Mouse (Mus musculus): Measurements from ENCODE around the gene Sipa1l2.
"Not testable (repeated sequence)": the region's sequence is repeated elsewhere in the genome, so short reads cannot be mapped to it uniquely, and the experiment has no call there.

Sipa1l2 gene

DNA sequence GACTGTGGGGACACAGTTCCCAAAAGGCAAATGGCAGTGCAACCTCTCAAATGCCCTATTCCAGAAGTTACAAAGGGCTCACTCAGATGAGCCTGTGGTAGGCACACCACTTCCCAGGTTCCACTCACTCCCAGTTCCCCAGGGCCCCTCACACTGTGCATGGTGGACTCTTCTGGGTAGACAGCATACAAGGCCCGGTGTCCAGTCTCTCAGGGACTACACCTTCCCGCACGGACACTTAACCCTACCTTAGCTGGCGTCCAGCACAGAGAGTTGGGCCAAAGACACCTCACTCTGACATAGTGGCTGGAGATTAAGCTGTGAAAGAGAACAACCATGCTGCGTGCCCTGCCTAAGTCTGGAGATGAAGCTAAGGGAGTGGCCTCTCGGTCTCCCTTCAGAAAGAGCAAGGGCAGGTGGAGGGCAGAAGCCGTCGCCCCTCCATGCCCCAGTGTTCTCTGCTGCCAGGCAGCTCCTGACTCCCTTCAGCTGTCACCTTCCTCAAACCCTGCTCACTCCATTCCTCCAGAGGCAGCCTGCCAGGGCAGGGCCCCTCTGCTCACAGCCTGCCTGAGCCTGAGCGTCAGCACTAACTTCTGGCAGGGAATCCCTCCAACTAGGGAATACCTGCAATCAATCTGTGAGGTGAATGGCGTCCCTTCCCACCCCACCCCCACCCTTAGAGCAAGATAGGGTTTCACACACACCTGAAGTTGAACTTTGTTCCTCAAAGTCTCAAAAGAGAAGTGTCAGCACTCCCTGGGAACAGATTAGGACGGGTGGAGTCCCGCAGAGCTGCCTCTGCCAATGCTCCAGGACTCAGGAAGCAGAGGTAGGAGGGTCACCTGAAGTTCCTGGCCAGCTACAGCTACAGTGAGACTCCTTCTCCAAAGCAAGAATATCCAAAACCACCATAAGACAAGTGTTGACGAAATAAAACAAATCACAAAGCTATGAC is 30.3 kb downstream of the Sipa1l2 start:
- no peak for DNase-seq (ENCODE audit: low spot score in 2 of 2)

DNA sequence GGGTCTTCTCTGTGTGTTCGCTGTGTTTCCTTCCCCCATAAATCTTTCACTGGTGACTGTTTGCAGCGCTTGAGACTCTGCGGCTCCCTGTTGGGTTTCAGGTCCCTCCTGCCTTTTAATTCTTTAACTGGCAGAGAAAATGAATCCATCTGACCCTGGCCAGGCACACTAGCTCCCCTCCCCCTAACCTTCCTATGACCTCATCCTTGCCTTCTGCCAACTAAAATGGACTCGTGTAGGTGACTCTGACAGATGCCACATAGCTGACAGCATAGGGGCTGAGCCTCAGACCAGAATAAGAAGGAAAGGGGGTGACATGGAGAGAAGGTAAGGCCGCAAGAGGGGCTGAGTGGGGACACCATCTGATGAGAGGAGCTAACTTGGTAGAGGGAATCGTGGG is 31.3 kb downstream of the Sipa1l2 start:
- DNase-seq (ENCODE audit: low spot score in 2 of 2), result no peak

DNA sequence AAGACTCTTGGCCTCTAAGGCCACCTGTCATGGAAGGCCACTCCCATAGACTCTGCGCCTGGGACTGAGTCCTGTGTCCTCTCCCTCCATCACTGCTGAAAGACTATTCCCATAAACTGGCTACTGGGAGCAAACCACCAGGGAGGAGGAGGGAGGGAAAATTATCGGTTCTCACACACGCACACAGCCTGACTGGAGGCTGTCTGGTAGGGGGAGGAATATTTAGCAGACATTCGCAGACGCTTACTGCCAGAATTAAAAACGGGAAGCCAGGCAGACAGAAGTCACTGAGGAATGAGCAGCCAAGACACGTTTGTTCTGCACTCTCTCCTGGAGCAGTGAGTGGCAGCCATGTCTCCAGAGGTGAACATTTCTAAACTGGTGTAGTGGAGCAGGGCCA is 35.9 kb downstream of the Sipa1l2 start:
- DNase-seq (ENCODE audit: low spot score in 2 of 2), result no peak

DNA sequence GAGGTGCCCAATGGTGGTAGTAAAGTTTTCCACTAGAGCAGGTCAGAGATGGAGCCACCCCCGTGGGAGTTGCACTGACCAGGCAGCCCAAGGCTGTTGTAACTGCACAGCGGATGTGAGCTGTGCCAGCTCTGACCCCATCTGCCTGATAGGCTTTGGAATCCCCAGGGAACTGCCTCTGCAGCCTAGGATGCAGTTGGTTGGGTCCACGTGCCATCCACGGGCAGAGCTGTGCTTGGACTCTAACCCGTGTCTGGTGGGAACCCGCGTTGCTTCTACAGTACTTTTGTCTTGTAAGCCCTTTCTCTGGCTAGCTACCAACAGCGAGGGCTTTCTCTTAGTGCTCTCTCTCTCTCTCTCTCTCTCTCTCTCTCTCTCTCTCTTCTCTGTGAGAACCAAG is 36.7 kb downstream of the Sipa1l2 start:
- peak in 1 of 2 experiments; percentile 9 for DNase-seq (ENCODE audit: low spot score in 2 of 2)

DNA sequence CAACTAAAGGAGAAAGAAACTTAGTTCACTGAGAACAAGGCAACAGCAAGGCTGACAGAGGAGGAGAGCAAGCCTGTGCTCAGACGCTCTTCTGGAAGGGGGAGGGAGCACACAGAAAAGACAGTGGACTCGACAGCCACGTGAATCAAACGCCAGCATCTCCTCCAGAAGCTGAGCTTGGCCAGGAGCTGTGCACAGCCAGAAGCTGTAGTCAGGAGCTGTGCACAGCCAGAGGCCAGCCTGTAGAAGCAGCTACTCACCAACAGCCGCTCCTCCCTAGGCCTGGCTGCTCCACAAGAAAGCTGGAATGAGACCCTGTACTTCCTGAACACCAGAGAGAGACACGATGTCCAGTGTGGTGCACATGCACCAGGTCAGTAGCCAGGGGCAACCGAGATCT is 37.4 kb downstream of the Sipa1l2 start:
- no peak for DNase-seq (ENCODE audit: low spot score in 2 of 2)

DNA sequence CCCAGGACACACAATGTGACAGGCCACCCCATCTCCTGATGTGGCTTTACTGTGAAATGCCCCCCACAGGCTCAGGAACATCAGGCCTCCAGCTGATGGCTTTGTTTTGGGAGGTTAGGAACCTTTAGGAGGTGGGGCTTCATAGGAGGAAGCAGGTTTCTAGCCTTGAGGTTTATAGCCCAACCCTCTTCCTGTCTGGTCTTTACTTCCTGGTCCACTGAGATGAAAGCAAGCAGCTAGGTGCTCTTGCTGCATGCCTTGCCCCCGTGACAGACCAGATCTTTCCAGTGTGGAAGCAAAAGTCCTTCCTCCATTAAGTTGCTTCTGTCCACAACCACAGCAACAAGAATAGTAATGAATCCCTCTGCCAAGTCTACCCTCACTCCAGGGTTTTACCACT is 38.0 kb downstream of the Sipa1l2 start:
- no peak for DNase-seq (ENCODE audit: low spot score in 2 of 2)

DNA sequence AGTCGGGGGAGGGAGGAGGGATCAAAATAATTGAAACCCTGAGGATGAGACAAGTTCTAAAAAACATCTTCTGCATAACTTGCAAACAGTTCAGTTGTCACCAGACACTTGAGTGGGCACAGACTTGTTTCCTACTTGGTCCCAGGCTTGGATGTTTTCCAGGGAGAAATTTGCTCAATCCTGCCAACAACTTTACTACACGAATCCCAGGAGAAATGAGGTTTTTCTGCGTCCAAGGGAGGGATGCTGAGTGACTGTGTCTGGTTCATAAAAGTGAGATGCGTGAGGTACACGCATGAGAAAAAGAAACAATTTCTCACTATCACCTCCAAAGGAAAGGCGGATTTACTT is 38.5 kb downstream of the Sipa1l2 start:
- DNase-seq (ENCODE audit: low spot score in 2 of 2), result no peak

DNA sequence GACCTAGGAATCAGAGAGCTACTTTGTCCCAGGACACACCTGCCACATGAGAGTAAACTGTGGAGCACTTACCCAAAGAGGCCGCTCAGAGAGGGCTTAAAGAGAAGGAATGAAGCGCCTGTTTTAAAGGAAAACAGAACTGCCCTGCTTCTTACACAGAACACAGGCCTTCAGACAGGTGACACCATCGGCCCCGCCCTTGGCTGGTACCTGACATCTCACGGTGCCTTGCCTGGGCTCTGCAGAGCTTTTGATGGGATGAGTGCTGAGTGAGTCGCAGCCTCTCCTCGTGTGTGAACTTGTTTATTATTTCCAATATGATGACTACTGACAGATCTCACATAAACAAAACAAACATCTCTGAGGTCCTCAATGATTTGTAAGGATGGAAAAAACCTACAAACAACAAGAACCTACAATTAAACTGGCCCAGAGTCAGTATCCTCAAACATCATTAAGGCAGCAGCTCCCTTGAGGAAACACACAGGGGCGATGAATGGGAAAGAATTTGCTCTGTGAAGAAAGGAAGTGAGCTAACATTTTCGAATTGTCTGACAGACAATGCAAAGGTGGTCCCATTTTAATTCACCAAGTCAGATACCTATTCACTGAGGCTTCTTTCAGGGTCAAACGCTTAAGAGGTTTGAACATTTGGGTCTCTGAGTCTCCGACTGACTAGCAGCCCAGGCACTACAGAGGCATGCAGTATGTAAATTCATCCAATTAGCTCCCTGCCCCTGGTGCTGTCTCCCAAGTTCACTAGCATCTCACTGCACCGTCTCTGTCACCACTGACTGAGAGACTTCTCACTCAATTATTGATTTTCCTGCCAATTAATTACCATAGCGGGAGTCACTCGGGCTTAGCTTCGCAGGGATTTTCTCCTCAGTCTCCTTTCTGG is 39.2 kb downstream of the Sipa1l2 start:
- no peak for DNase-seq (ENCODE audit: low spot score in 2 of 2)

DNA sequence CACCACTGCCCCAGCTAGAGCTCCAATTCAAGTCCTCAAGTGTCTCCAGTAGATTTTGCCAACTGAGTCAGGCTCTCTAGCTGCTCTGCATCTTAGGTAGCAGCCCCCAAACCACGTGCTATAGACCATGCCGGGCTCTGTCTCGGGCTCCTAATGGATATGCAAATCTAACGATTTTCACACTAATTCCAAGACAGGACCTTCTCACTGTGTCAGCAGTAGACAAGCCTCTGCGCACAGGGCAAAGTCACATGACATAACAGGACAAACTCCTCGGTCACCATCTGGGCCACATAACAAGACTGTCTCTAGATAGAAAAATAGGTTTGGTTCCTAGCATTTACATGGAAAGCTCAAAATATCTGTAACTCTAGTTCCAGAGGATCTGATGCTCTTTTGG is 40.6 kb downstream of the Sipa1l2 start:
- DNase-seq (ENCODE audit: low spot score in 2 of 2), result no peak

DNA sequence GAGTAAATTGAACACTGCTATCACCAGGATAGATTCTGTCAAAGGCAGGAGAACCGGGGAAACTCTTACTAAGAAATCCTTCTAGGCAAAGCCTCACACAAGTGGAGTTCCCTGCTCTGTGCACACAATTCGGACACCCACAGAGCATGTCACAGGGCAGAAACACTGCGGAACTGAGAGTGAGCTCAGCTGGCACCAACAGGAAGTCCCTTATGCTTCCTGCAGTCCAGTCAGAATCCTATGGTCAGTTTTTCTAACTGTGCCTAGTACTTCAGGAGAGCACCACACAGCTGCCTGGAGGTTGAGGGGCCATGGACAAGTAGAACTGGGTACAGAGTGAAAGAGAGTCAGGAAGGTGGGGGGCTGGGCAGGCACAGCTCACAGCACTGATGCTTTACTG is 41.7 kb downstream of the Sipa1l2 start:
- no peak for DNase-seq (ENCODE audit: low spot score in 2 of 2)

DNA sequence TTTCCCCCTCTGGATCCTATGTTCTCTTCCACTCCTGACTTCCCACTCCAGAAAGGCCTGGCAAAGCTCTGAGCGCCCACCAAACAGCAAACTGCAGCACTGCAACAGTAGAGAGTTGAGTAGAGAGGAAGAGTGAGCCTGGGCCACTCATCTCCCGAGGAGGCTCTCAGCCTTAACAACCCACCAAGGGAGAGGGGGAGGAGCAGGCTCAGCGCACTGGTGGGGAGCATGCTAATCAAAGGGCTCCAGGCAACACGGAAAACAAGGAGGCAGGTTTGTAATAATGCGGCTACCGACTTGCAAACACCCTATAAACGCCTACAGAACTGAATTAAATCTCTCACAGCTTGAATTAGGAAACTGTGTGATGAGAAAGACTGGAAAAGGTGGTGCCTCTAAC is 42.6 kb downstream of the Sipa1l2 start:
- no peak for DNase-seq (ENCODE audit: low spot score in 2 of 2)

DNA sequence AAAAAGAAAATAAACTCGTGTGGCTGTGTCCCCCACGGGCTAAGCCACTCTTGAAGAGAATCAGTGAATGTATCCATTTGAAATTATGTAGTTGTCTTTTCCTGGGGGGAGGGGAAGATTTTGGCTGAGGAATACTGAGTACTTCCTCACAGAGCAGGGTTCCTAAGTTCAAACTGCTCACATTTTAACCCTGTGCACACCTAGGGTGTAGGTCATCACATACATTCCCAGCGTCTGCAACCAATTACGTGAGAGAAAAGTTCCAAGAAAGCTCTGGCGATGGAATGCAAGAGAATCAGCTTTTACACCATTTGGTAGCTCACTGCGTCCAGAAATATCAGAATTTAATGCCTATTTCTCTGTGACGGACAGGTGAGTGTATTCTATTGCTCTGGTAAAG is 43.0 kb downstream of the Sipa1l2 start:
- no peak for DNase-seq (ENCODE audit: low spot score in 2 of 2)

DNA sequence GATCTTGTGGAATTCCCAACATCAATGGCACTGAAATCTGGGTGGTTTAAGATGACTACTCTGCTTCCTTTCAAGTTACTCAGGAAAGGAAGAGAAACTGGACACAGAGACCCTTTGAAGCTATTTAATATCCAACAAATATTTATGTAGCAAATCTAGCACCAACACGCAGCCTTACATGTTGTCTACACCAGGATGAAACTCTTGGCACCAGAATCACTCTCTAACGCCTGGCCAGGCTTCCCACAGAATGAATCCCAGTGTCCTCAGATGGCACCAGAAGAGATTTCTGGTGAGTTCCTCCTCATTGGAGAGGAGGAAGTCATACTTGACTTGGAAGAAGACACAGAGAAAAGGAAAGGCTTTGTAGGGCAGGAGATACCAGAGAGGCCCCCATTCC is 45.1 kb downstream of the Sipa1l2 start:
- no peak for DNase-seq (ENCODE audit: low spot score in 2 of 2)

DNA sequence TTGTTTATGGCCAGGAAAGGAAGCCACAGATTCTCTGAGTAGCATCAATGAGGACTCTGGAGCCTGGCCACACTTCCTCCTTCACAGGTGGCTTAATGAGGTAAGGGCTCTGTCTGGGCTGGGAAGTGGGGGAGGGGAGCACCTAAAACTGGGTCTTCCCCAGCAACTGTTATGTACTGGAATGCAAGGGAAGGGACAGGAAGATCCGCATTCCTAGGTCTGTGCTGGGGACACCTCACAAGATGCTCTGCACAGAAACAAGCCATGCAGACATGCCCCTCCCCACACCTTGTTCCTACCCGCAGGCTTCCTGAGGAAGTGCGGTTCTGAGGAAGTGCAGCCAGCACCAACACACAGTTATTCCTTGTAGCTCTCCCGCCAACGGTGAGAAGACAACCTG is 46.4 kb downstream of the Sipa1l2 start:
- no peak for DNase-seq (ENCODE audit: low spot score in 2 of 2)

DNA sequence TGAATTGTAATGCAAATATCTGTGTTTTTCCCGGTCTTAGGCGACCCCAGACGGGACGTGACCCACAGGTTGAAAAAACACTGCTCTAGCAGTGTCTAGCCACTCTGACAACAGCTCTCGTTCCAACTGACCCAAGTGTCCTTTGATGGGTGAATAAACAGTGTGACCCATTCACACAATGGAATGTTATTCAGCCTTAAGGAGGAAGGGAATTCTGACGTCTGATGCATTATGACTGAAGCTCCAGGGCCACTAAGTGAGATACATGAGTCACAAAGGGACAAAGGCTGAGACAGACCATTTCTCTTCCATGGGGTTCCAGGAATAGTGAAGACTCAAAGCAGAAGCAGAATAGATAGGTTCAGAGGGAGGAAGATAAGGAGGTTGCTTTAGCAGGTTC is 47.5 kb downstream of the Sipa1l2 start:
- DNase-seq (ENCODE audit: low spot score in 2 of 2), result no peak

DNA sequence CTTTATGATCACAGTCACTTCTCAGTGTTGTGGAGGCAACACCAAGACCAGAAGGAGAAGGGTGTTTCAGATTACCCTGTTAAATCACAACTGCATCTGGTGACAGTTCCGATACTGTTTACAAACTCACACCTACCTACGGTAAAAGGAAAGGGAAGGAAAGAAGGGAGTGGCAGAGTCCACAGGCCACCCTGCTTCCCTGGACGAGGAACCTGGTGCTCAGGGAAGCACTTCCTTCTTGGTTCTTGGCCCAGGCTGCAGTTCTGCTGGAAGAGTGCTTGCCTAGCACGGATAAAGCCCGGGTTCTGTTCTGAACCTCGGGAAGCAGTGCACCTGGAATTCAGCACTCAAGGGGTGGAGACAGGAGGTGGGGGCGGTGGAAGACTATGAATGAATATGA is 48.5 kb downstream of the Sipa1l2 start:
- no peak for DNase-seq (ENCODE audit: low spot score in 2 of 2)

DNA sequence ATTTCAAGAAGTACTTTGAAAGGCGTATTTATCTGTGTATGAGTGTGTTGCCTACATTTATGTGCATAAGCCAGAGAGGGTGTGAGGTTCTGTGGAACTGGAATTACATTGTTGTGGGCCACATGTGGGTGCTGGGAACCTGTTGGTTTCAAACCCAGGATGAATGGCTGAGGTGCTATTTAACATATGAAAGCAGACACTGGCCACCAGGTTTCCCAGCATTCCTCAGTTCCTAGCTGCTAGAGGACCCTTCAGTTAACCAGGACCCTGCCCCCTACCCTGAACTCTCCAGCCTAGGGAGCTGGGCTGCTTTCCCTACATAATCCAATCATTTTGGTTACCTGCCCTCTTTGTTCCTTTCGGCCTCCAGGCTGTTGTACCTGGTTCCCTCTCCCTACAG is 49.3 kb downstream of the Sipa1l2 start:
- not testable (repeated sequence) for DNase-seq (ENCODE audit: low spot score in 2 of 2)

DNA sequence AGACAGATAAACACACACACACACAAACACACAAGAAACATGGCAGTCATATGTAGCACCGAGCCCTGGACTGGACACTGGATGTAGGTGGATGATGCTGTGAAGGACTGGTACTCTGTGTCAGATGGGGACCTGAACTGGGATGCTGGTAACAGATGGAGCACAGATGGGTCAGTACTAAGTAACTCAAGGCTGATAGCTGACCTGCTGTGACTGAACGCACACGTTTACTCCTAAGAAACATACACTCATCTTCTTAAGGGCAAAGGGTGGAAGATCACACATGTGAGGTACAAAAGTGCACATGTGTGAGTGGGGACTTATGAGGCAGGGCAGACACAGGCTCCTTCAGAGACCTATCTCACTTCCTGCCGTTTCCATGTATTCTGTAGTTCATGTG is 50.7 kb downstream of the Sipa1l2 start:
- no peak for DNase-seq (ENCODE audit: low spot score in 2 of 2)

DNA sequence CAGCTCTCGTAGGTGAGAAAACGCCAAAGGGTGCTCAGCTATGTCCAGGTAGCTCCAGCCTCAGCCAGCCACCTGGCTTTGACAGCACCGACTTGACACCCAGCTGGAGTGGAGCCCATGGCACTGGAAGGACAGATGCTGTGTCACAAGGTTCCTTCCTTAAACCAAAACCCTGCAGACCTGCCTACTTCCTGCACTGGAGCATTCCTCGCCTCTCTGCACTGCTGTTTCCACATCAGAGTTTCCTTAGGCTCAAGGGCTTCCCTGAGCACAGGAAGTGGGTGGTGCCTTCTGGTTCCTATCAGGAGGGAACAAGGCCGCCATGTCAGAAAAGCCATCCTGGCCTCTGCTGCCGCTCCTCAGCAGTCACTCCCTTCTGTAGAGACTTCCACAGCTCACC is 51.3 kb downstream of the Sipa1l2 start:
- DNase-seq (ENCODE audit: low spot score in 2 of 2), result no peak

DNA sequence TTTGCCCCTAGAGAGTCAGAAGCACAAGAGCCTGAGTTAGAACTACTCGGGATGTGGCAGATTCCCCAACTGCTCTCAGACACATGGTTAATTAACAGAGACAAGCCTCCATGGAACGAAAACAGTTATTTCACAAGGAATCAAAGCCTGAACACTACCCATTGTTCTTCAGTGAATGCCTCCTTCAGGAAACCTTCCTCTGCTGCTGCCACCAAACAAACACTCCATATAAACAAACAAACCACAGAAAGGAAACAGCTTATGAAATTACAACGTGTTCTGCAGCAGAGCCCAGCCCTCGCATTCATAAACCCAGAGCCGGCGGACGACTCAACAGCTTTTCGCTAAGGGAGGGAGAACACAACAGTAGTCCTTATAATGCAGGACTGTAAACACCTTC is 52.2 kb downstream of the Sipa1l2 start:
- DNase-seq (ENCODE audit: low spot score in 2 of 2), result no peak

DNA sequence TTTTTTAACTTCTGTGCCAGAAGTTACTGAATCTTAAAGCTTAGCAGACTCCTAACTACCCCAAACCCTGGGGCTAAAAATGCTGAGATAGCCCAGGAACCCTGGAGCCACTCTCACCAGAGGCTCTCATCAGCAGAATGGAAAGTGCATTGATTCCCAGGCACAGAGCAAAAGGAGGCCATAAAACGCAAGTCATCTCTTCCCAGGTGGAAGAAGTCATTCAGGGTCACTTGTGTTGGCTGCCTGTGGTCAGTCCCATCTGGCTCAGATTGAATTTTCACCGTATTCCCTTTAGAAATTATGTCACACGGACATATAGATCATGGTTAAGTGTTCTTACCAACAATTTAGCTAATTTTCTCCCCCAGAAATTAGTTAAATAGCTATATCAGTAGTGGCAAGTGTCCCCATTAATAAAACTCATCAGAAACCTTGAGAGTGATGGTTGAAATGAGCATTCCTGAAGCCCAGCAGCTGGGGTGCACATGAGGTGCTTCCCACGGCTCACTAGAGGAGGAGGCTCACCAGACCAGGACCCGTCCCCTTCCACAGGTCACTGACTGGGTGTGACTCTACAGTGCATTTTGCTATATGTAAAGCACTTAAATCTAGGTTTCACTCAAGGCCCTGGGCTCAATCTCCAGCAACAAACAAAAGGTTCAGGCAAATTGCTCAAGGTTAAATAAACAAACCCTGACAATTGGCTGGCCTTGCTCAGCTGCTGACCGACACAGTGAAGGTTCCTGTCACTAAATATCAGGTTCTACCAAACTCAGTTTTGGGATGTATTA is 53.3 kb downstream of the Sipa1l2 start:
- no peak for DNase-seq (ENCODE audit: low spot score in 2 of 2)

DNA sequence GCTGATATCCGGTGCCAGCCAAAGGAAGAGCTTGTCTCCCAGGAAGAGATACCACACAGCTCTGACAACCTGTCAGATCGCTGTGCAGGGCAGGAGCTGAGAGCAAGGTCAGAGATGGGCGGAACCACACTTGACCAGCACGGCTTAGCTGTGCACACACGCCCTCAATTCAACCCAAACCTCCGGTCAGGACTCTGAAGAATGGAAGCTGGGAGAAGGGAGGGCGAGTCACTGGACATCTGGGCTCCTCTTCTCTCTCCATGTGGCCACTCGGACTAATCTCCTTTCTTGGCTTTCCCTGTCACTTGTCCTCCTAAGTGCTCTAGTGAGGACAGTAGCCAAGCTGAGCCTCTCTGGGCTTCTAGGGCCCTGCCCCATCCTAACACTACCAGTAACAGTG is 53.9 kb downstream of the Sipa1l2 start:
- no peak for DNase-seq (ENCODE audit: low spot score in 2 of 2)

All from urinary bladder, adult 18-20 months (tissue).